Comparison of ENCODE assay signal across 21 mouse cellular contexts in the genomic region with DNA sequence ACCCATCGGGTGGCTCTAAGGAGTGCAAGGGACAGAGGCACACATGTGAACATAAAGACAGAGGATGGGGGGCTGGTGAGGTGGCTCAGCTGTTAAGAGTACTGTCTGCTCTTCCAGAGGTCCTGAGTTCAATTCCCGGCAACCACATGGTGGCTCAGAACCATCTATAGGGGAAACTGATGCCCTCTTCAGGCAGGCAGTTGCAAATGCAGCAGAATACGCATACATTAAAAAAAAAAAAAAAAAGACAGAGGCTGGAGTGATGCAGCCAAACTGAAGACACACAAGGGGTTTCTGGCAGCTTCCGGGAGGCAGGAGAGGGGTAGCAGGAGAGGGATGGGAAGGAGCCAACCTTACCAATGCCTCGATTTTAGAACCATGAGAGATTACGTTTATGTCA. TPM values are rescaled to one million over a fixed set of nuclear protein-coding genes. Genes with fewer than 3 reads are reported as not detected.
DNase-seq lines count a peak whose midpoint lies in the region; ATAC-seq and TF ChIP-seq lines count a peak whose summit lies in the region.
"Had no signal": no experiment of that assay in that cellular context is flagged by ENCODE, and none has a peak within 500 bp of the region (broad histone marks: within the 10 kb centered on the region; RNA-seq: fewer than 3 reads in every experiment).

No protein-coding gene starts in this region.

- DNase-seq in kidney, postnatal 0 days (ENCODE audit: low spot score), result no peak
- no peak for DNase-seq in kidney, adult 18-20 months
- DNase-seq in lung, postnatal 0 days (ENCODE audit: low spot score), result no peak
- DNase-seq in lung, adult 18-20 months, result no peak
- DNase-seq in MEL (ENCODE audit: low read depth, low spot score), result peak; percentile 48
- no peak for DNase-seq in ovary, postnatal 36 days (ENCODE audit: low spot score)
- DNase-seq in adrenal gland, postnatal 10 days, result no peak
- DNase-seq: adrenal gland, postnatal 14 days; cerebellum, adult 8-10 months; cerebellum, postnatal 36 days; gastrocnemius, postnatal 36 days; heart, postnatal 4 days; lung, postnatal 10 days; spleen, adult 18-20 months had no signal

- no peaks in the 10 kb centered on the region for H3K79me2 ChIP-seq in MEL (ENCODE audit: control insufficient read depth, insufficient read depth, low read length, poor library complexity)

- no peaks in the 10 kb centered on the region for H3K9me3 ChIP-seq in kidney, postnatal 0 days (replicated peaks; ENCODE audit: low read length)
- no peaks in the 10 kb centered on the region for H3K9me3 ChIP-seq in lung, postnatal 0 days (ENCODE audit: low read length)
- no peaks in the 10 kb centered on the region for H3K9me3 ChIP-seq in MEL (replicated peaks; ENCODE audit: insufficient read depth, low read length)
- H3K9me3 ChIP-seq: forebrain, embryonic 15.5 days; G1E; heart, embryonic 15.5 days; hindbrain, embryonic 15.5 days; intestine, embryonic 15.5 days; liver, embryonic 12.5 days; midbrain, embryonic 10.5 days had no signal

- no peak for ATAC-seq in kidney, postnatal 0 days (replicated peaks; ENCODE audit: low FRiP score, low read depth)
- no peak for ATAC-seq in lung, postnatal 0 days
- ATAC-seq: forebrain, embryonic 15.5 days; intestine, embryonic 15.5 days; liver, embryonic 12.5 days had no signal

- no peak overlapping the region for H3K9ac ChIP-seq in kidney, postnatal 0 days (ENCODE audit: low read depth, low read length)
- no peak overlapping the region for H3K9ac ChIP-seq in lung, postnatal 0 days (replicated peaks; ENCODE audit: low read depth)
- no peak overlapping the region for H3K9ac ChIP-seq in MEL (ENCODE audit: control insufficient read depth, low read depth, low read length, poor library complexity, severe bottlenecking)
- H3K9ac ChIP-seq: forebrain, embryonic 15.5 days; heart, embryonic 15.5 days; hindbrain, embryonic 15.5 days; intestine, embryonic 15.5 days; liver, embryonic 12.5 days had no signal

- TF ChIP-seq EP300 in lung, postnatal 0 days (IDR thresholded peaks at IDR 0.05), result no peak
- TF ChIP-seq EP300 in MEL (IDR thresholded peaks at IDR 0.05; ENCODE audit: low read depth in 1 of 2, low read length in 2 of 2), result no peak

- peaks cover 38% of the 10 kb centered on the region for H3K36me3 ChIP-seq in kidney, postnatal 0 days (ENCODE audit: insufficient read depth, low read length)
- H3K36me3 ChIP-seq in lung, postnatal 0 days (ENCODE audit: insufficient read depth, low read length), result peaks cover 57% of the 10 kb centered on the region
- H3K36me3 ChIP-seq in MEL (ENCODE audit: control insufficient read depth in 1 of 2, insufficient read depth in 2 of 2, low read length in 2 of 2), result no peaks in the 10 kb centered on the region; a peak in 1 of 4 replicates
- H3K36me3 ChIP-seq: G1E had no signal

- no peak overlapping the region for H3K4me3 ChIP-seq in kidney, postnatal 0 days (replicated peaks; ENCODE audit: low read depth, low read length)
- H3K4me3 ChIP-seq in lung, postnatal 0 days (ENCODE audit: low read depth, low read length), result no peak overlapping the region
- no peak overlapping the region for H3K4me3 ChIP-seq in MEL (ENCODE audit: control insufficient read depth in 1 of 2, insufficient read depth in 1 of 2, low read depth in 2 of 2, low read length in 2 of 2)
- H3K4me3 ChIP-seq: forebrain, embryonic 15.5 days; heart, embryonic 15.5 days; hindbrain, embryonic 15.5 days; intestine, embryonic 15.5 days; liver, embryonic 12.5 days; midbrain, embryonic 10.5 days had no signal

- no peaks in the 10 kb centered on the region for H3K27me3 ChIP-seq in kidney, postnatal 0 days (ENCODE audit: insufficient read depth, low read length)
- H3K27me3 ChIP-seq in lung, postnatal 0 days (replicated peaks; ENCODE audit: insufficient read depth, low read length), result no peaks in the 10 kb centered on the region
- no peaks in the 10 kb centered on the region for H3K27me3 ChIP-seq in MEL (ENCODE audit: control insufficient read depth in 1 of 2, insufficient read depth in 2 of 2, low read length in 2 of 2)
- H3K27me3 ChIP-seq: forebrain, embryonic 15.5 days; heart, embryonic 15.5 days; hindbrain, embryonic 15.5 days; intestine, embryonic 15.5 days; liver, embryonic 12.5 days had no signal

- H3K27ac ChIP-seq in kidney, postnatal 0 days, result no peak overlapping the region
- no peak overlapping the region for H3K27ac ChIP-seq in lung, postnatal 0 days (ENCODE audit: low read length)
- no peak overlapping the region for H3K27ac ChIP-seq in MEL (ENCODE audit: control insufficient read depth, low read depth, low read length)
- H3K27ac ChIP-seq: forebrain, embryonic 15.5 days; heart, embryonic 15.5 days; hindbrain, embryonic 15.5 days; intestine, embryonic 15.5 days; liver, embryonic 12.5 days; midbrain, embryonic 10.5 days had no signal

- no peaks in the 10 kb centered on the region for H3K4me1 ChIP-seq in kidney, postnatal 0 days (replicated peaks; ENCODE audit: insufficient read depth, low read length)
- H3K4me1 ChIP-seq in lung, postnatal 0 days (ENCODE audit: insufficient read depth, low read depth, low read length), result no peaks in the 10 kb centered on the region
- H3K4me1 ChIP-seq in MEL (ENCODE audit: control insufficient read depth in 1 of 2, insufficient read depth in 2 of 2, low read length in 2 of 2), result no peaks in the 10 kb centered on the region
- H3K4me1 ChIP-seq: forebrain, embryonic 15.5 days; hindbrain, embryonic 15.5 days; liver, embryonic 12.5 days; midbrain, embryonic 10.5 days had no signal

- peak; percentile 33 for TF ChIP-seq RAD21 in MEL (IDR thresholded peaks at IDR 0.05; ENCODE audit: low read depth, low read length)

- 90% methylated on average over 6 of the region's 6 CpGs for whole genome bisulfite sequencing in kidney, postnatal 0 days
- WGBS in lung, postnatal 0 days, result 91% methylated on average over 6 of the region's 6 CpGs

- TF ChIP-seq POLR2A in MEL (IDR thresholded peaks at IDR 0.05; ENCODE audit: control insufficient read depth in 1 of 2, insufficient read depth in 1 of 2, low read depth in 1 of 2, low read length in 2 of 2, poor library complexity in 1 of 2), result no peak

- peak; percentile 42 for TF ChIP-seq CTCF in kidney, postnatal 0 days (IDR thresholded peaks at IDR 0.05; ENCODE audit: low read depth)
- peak; percentile 33 for TF ChIP-seq CTCF in lung, postnatal 0 days (IDR thresholded peaks at IDR 0.05)
- peak; percentile 38 to 65 (median 44) for TF ChIP-seq CTCF in MEL (IDR thresholded peaks at IDR 0.05 in 2 of 3, conservative IDR thresholded peaks at IDR 0.05 in 1 of 3; ENCODE audit: control insufficient read depth in 1 of 3, insufficient read depth in 1 of 3, low read depth in 2 of 3, low read length in 3 of 3, poor library complexity in 1 of 3, severe bottlenecking in 1 of 3)

- no peak overlapping the region for H3K4me2 ChIP-seq in kidney, postnatal 0 days (ENCODE audit: low read length)
- H3K4me2 ChIP-seq in lung, postnatal 0 days (replicated peaks; ENCODE audit: low read depth, low read length), result no peak overlapping the region
- H3K4me2 ChIP-seq: forebrain, embryonic 15.5 days; heart, embryonic 15.5 days; hindbrain, embryonic 15.5 days; intestine, embryonic 15.5 days; liver, embryonic 12.5 days had no signal

TF ChIP-seq in MEL, 35 proteins besides CTCF, POLR2A, EP300 and RAD21:
- TF ChIP-seq MAZ (IDR thresholded peaks at IDR 0.05; ENCODE audit: low read depth, low read length) (no peak), MYC (IDR thresholded peaks at IDR 0.05; ENCODE audit: low read depth, low read length) (0 out of 2 replicates have a peak, but pooled peaks have one; percentile 34), NELFE (IDR thresholded peaks at IDR 0.05; ENCODE audit: low read depth, low read length) (no peak), ZC3H11A (IDR thresholded peaks at IDR 0.05; ENCODE audit: low read depth, low read length) (peak; percentile 45; the same call in 1 of the 2 replicates), POLR2AphosphoS2 (IDR thresholded peaks at IDR 0.05; ENCODE audit: low read length) (no peak), ZNF384 (IDR thresholded peaks at IDR 0.05; ENCODE audit: low read depth, low read length) (peak; percentile 96), SMC3 (IDR thresholded peaks at IDR 0.05; ENCODE audit: low read depth, low read length) (peak; percentile 57)

RNA-seq across cellular contexts. Expression of gene Tnip1, which starts 19.8 kb away (rescaled TPM):
- polyA plus RNA-seq in kidney, postnatal 0 days (2015; fragmentation: Nextera tagmentation; extraction: Ambion mirVana), result 17.5 and 20.3 TPM in 2 replicates
- polyA plus RNA-seq in lung, postnatal 0 days (2015; fragmentation: Nextera tagmentation; extraction: Ambion mirVana), result 17.6 and 22.7 TPM in 2 replicates
- total RNA-seq in MEL (2012; rRNA removed), result 8.1 and 10.5 TPM in 2 replicates
- polyA plus RNA-seq in MEL (2012; ENCODE audit: insufficient read depth in 1 of 2, insufficient read length in 2 of 2, low read depth in 1 of 2, low replicate concordance in 2 of 2, missing spikeins in 1 of 2), result 10 to 100 TPM in 1 of 2 experiments, not detected in 1; 19.7 TPM
- 10 to 100 TPM; 53.2 to 64.1 TPM for total RNA-seq in adrenal gland, postnatal 10 days (2021)

RNA-seq across cellular contexts. Expression of gene Anxa6, which starts 50.7 kb away (rescaled TPM):
- 146 and 176 TPM in 2 replicates for polyA plus RNA-seq in kidney, postnatal 0 days (2015; fragmentation: Nextera tagmentation; extraction: Ambion mirVana)
- polyA plus RNA-seq in lung, postnatal 0 days (2015; fragmentation: Nextera tagmentation; extraction: Ambion mirVana), result 228 and 265 TPM in 2 replicates
- 47.0 and 49.0 TPM in 2 replicates for total RNA-seq in MEL (2012; rRNA removed)
- polyA plus RNA-seq in MEL (2012; ENCODE audit: insufficient read depth in 1 of 2, insufficient read length in 2 of 2, low read depth in 1 of 2, low replicate concordance in 2 of 2, missing spikeins in 1 of 2), result 10 to 100 TPM in 1 of 2 experiments, not detected in 1; 49.4 TPM
- 100 to 1,000 TPM; 181 to 222 TPM for total RNA-seq in adrenal gland, postnatal 10 days (2021)
